13 mouse cellular contexts compared by ENCODE assay signal in genomic region chr3:120883650-120884049, GRCm38 (mm10).
A peak's percentile ranks its signal among the peaks of the same experiment; 100 is the strongest.
DNase-seq lines count a peak whose midpoint lies in the region; ATAC-seq lines count a peak whose summit lies in the region.
"Had no signal": no experiment of that assay in that cellular context is flagged by ENCODE, and none has a peak within 500 bp of the region (broad histone marks: within the 10 kb centered on the region; RNA-seq: fewer than 3 reads in every experiment).

No protein-coding gene starts in this region.

- H3K9ac ChIP-seq in neural tube, embryonic 11.5 days (ENCODE audit: low read length): no peak overlapping the region
- no peak overlapping the region for H3K9ac ChIP-seq in midbrain, embryonic 14.5 days (replicated peaks; ENCODE audit: low read length)
- H3K9ac ChIP-seq: liver, embryonic 12.5 days had no signal

- peak; percentile 20 for DNase-seq in cerebellum, adult 8-10 months
- no peak for DNase-seq in cerebellum, adult 9-11 months
- DNase-seq in neural tube, embryonic 11.5 days (ENCODE audit: low spot score): no peak
- DNase-seq in neural tube, embryonic 10.5 days (ENCODE audit: extremely low spot score, low spot score): no peak
- DNase-seq in midbrain, embryonic 14.5 days: peak; percentile 21
- DNase-seq in natural killer cell, adult 2 months (ENCODE audit: low spot score in 2 of 2): no peak
- DNase-seq in left cerebral cortex, postnatal 14 days (ENCODE audit: low spot score in 2 of 2): no peak
- DNase-seq in urinary bladder, postnatal 25 days (ENCODE audit: low spot score): no peak
- DNase-seq: heart, adult 2 months; kidney, adult 8-10 months; lung, postnatal 10 days; spleen, adult 18-20 months had no signal

- H3K4me1 ChIP-seq in neural tube, embryonic 11.5 days (ENCODE audit: control insufficient read depth, insufficient read depth, low read length): no peaks in the 10 kb centered on the region
- H3K4me1 ChIP-seq in midbrain, embryonic 14.5 days (ENCODE audit: control insufficient read depth, insufficient read depth, low read length): 0 out of 2 replicates have a peak, but pooled peaks cover 6% of the 10 kb centered on the region
- H3K4me1 ChIP-seq: liver, embryonic 12.5 days had no signal

- no peak overlapping the region for H3K4me2 ChIP-seq in neural tube, embryonic 11.5 days (ENCODE audit: low read depth)
- no peak overlapping the region for H3K4me2 ChIP-seq in midbrain, embryonic 14.5 days (ENCODE audit: low read length)
- H3K4me2 ChIP-seq: liver, embryonic 12.5 days had no signal

- 52% methylated on average over 5 of the region's 5 CpGs for WGBS in neural tube, embryonic 11.5 days
- 55% methylated on average over 5 of the region's 5 CpGs for WGBS in midbrain, embryonic 14.5 days

- H3K27ac ChIP-seq in neural tube, embryonic 11.5 days (ENCODE audit: low read depth, low read length): no peak overlapping the region
- 0 out of 2 replicates have a peak overlapping the region, but pooled peaks have one; percentile 20 for H3K27ac ChIP-seq in midbrain, embryonic 14.5 days (replicated peaks; ENCODE audit: low read depth, low read length)
- H3K27ac ChIP-seq: heart, adult 2 months; liver, embryonic 12.5 days had no signal

- H3K9me3 ChIP-seq in neural tube, embryonic 11.5 days (ENCODE audit: control insufficient read depth, low read length): no peaks in the 10 kb centered on the region
- no peaks in the 10 kb centered on the region for H3K9me3 ChIP-seq in midbrain, embryonic 14.5 days (ENCODE audit: control insufficient read depth, low read length)
- H3K9me3 ChIP-seq: liver, embryonic 12.5 days had no signal

- ATAC-seq in neural tube, embryonic 11.5 days (ENCODE audit: insufficient read depth, low FRiP score, low TSS enrichment): peak; percentile 46; the same call in 1 of the 2 replicates
- no peak for ATAC-seq in midbrain, embryonic 14.5 days (ENCODE audit: low FRiP score, low TSS enrichment)
- ATAC-seq: liver, embryonic 12.5 days had no signal

- H3K4me3 ChIP-seq in neural tube, embryonic 11.5 days (ENCODE audit: low read depth, low read length): no peak overlapping the region
- H3K4me3 ChIP-seq in midbrain, embryonic 14.5 days (replicated peaks; ENCODE audit: low read depth, low read length): no peak overlapping the region
- H3K4me3 ChIP-seq: heart, adult 2 months; liver, embryonic 12.5 days had no signal

- H3K27me3 ChIP-seq in neural tube, embryonic 11.5 days (ENCODE audit: control insufficient read depth, insufficient read depth, low read length): no peaks in the 10 kb centered on the region
- H3K27me3 ChIP-seq in midbrain, embryonic 14.5 days (ENCODE audit: control insufficient read depth, insufficient read depth, low read length): no peaks in the 10 kb centered on the region
- H3K27me3 ChIP-seq: liver, embryonic 12.5 days had no signal

- intact Hi-C loops in left cerebral cortex, postnatal 14 days (cut with DNase I): loop anchor here (5.0 kb wide), 1 partner anchor 219 kb away; no protein-coding TSS in a partner anchor

- no peaks in the 10 kb centered on the region for H3K36me3 ChIP-seq in neural tube, embryonic 11.5 days (ENCODE audit: control insufficient read depth, insufficient read depth, low read length)
- no peaks in the 10 kb centered on the region for H3K36me3 ChIP-seq in midbrain, embryonic 14.5 days (ENCODE audit: control insufficient read depth, insufficient read depth, low read length)
- H3K36me3 ChIP-seq: liver, embryonic 12.5 days had no signal

Comparison
In these comparisons a context has a peak if more than half of its experiments do, and no peak if none do; other contexts are left out.
1. DNase-seq: peak in cerebellum, adult 8-10 months (single experiment) and midbrain, embryonic 14.5 days (single experiment); none in cerebellum, adult 9-11 months (single experiment), neural tube, embryonic 11.5 days (single experiment), neural tube, embryonic 10.5 days (single experiment), natural killer cell, adult 2 months (0 of 2), left cerebral cortex, postnatal 14 days (0 of 2) and urinary bladder, postnatal 25 days (single experiment).